Mouse (Mus musculus) CD4-positive, CD25-positive, alpha-beta regulatory T cell, adult 4 months (primary cell): Measurements from ENCODE around the gene Prkag2. TPM values are rescaled to one million over a fixed set of nuclear protein-coding genes. Genes with fewer than 3 reads are reported as not detected.

Experiments used
- ATAC-seq: one replicate; pipeline ENCODE4 v1.8.0; 2017
- polyA plus RNA-seq, 2 experiments: library from polyadenylated mRNA; unstranded; fragments of 100-300 nt; shearing (Covaris generic); gene quantifications; one replicate each; pipeline ENCODE4 v1.2.1; 2017

Prkag2 gene
- polyA plus RNA-seq, 2 experiments from 2014 or later: 22.7 to 26.9 TPM

DNA sequence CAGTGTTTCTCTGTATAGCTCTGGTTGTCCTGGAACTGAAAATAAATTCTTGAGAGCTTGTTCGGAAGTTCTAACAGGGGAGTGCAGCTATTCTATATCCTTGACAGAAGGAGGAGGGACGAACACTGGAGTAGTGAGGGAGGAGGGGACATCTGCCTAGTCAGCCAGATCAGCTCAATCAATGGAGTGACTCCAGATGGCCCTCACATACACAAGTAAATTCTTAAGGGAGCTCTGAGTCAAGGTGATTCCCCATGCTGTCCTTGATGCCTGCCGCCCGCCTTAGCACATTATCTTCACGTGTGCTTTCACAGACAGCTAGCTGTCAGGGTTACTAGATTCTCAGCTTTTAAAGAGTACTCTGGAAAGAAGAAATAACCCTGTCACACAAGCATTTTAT is 279.8 kb downstream of the Prkag2 start:
- no peak for ATAC-seq

DNA sequence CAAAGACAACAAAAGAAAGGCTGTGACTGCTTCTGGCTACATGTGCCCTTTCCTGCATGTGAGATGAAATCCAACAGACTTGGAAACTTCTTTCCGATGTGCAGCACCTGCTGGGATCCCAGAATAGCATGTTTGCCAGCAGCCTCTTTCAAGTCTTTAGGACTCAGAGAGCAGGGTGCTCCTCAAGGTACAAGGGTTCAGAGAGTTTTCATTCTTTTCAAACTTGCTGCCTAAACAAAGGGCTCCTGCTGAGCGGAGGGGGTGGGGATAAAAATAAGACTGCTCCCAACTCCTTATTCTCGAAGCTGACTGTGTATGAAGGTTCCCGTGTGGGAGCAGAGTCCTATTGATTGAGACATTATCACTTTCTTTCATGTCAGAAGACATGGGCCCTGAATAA is 283.3 kb downstream of the Prkag2 start:
- ATAC-seq: no peak

DNA sequence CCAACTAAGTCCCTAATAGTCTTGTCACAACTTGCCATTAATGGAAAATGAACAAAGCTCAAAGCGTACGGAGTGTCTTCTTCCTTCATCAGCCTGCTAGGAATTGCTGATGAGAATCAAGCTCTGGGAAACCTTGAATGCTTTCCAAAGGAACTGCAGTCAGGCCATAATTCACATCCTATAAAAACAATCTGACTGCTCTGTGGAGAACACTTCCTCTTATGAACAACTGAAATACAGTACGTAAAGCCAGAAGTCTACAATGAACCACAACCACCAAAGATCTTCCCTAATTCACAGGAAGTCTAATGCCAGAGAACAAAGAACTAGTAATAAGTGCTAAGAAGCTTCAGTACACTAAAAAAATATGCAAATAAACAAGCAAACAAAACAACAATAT is 286.5 kb downstream of the Prkag2 start:
- no peak for ATAC-seq

DNA sequence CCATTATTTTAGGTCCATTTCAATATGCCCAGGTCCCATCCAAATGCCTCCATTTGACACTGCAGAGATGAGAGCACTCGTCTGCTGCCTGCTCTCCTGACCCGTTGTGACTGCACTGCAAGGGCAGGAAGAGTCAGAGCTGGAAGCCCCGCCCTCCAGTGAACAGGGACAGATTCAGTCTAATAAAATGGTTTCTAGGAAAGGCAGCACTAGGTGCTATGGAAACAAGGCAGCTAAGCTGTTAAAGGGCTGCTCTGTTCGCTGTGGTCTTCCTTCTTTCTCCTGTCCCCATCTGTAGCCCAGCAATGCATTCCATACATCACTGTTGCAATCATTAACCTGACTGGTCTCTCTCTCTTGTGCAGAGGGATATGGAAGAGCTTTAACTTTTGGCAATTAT is 287.4 kb downstream of the Prkag2 start:
- no peak for ATAC-seq

Other genes with a start within 250 kb of the Prkag2 start
- not detected for gene Galntl5, start 80.8 kb upstream of the Prkag2 start, polyA plus RNA-seq
- gene Galnt11, start 121.3 kb upstream of the Prkag2 start, polyA plus RNA-seq: 1 to 10 TPM; 6.8 to 7.0 TPM
- gene E130116L18Rik, start 122.5 kb upstream of the Prkag2 start, polyA plus RNA-seq: not detected